Mouse (Mus musculus) adrenal gland (tissue): ENCODE measurements around the gene Ctcfl.

Experiments
- intact Hi-C: fragments of 180-260 bp; cut with DNase I; formaldehyde crosslinking; loops from one replicate; pipeline ENCODE4 v1.15.1; 2025
- long read RNA-seq, 2 experiments: library from polyadenylated mRNA; unstranded; transcript quantifications; one replicate each; pipeline ENCODE4 v2.0.0; 2020; ENCODE audit warnings: borderline replicate concordance in 1 of 2; ENCODE audit not compliant: insufficient replicate concordance in 1 of 2

Ctcfl gene
- long read RNA-seq, experiment 1, result 0 reads
- long read RNA-seq, experiment 2, result 0 reads

GRCm38 (mm10) chr2:173119023-173119944 is at the start of gene Ctcfl:
Ctcfl (minus strand) TSS chr2:173119525.
- intact Hi-C loops, result no loop called here

GRCm38 (mm10) chr2:173168411-173168851 is 49.1 kb upstream of the Ctcfl start:
- intact Hi-C loops, result no loop called here

GRCm38 (mm10) chr2:173165357-173165756 is 46.0 kb upstream of the Ctcfl start:
- intact Hi-C loops, result no loop called here

- intact Hi-C loops, result loop anchor here (1.0 to 5.0 kb wide), 2 partner anchors 19 to 58 kb away; no protein-coding TSS in a partner anchor
Measured at GRCm38 (mm10) chr2:173164946-173165345, 45.6 kb upstream of the Ctcfl start.

DNA sequence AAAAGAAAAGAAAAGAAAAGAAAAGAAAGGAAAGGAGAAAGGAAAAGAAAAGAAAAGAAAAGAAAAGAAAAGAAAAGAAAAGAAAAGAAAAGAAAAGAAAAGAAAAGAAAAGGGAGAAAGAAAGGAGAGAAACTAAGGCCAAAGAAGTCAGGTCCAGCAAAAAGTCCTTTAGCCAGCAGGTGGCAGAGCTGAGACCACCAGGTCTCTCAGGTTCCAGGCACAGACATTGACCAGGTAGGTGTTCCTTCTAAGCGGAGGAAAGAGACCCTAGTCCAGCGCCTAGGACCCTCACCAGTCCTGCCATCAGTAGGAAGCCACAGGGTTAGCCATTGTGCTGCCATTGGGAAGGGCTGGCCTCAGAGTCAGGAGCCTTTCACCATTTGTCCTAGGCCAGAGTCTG is 45.0 kb upstream of the Ctcfl start:
- intact Hi-C loops, result loop anchor here (1.0 to 5.0 kb wide), 2 partner anchors 20 to 57 kb away; no protein-coding TSS in a partner anchor

- intact Hi-C loops, result loop anchor here (5.0 kb wide), 1 partner anchor 56 kb away; no protein-coding TSS in a partner anchor
Measured at GRCm38 (mm10) chr2:173163380-173163779, 44.1 kb upstream of the Ctcfl start.

DNA sequence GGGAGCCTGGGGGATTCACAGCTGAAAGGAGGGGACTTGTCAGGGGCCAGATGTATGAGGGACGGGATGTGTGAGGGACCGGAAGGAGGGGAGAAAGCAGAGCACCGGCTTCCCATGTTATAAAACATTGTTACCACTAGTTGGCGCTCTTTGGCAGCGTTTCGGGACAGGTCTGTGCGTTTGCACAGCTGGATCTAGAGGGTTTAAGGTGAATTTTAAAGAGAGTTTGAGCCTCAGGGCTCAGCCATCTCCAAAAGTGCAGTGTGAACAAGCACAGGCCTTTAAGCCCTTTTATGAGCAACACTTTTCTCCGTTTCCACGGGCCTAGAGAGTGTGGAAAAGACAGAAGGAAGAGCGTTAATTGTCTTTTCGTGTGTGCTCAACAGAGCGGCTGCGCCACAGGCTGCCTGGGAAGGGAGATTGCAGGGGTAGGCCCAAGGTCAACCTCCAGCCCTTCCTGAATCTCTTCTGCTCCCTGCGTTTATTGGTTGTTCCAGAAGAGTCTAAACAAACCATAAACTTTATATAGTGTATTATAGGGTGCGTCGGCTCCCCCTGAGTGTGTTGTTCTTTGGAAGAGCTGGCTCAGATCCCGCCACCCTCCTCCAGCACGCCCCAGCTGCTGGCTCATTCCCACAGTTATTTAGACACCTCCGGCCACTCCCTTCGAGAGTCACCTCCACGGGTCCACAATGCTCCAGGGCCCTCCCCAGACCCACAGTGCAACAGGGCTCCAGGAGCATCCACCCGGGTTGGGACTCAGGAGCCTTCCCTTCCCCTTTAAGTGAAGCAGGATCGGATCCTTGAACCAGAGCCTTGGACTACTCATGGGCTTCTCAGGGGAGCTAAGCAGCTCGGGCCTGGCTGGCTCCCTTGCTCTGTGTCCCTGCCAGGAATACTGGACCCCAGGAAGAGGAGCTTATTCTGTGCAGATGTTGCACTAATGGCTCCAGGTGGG is 40.3 kb upstream of the Ctcfl start:
- intact Hi-C loops, result loop anchor here (5.0 kb wide), 1 partner anchor 52 kb away; no protein-coding TSS in a partner anchor

- intact Hi-C loops, result no loop called here
Measured at GRCm38 (mm10) chr2:173158390-173159055, 39.2 kb upstream of the Ctcfl start.

DNA sequence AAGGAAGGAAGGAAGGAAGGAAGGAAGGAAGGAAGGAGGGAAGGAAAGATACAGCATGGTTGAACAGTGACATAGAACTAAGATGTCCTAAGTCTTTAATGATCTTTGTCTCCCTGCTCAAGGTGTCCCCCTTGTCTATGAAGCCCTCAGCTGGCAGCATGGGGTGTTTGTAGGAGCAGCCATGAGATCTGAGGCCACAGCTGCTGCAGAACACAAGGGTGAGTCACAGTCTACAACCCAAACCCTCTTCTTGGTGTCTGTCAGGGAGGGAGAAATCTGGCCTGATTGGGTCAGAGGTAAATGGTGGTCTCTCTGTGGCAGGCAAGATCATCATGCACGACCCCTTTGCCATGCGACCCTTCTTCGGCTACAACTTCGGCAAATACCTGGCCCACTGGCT is 38.5 kb upstream of the Ctcfl start:
- intact Hi-C loops, result no loop called here

- intact Hi-C loops, result no loop called here
Measured at GRCm38 (mm10) chr2:173157376-173157775, 38.1 kb upstream of the Ctcfl start.

DNA sequence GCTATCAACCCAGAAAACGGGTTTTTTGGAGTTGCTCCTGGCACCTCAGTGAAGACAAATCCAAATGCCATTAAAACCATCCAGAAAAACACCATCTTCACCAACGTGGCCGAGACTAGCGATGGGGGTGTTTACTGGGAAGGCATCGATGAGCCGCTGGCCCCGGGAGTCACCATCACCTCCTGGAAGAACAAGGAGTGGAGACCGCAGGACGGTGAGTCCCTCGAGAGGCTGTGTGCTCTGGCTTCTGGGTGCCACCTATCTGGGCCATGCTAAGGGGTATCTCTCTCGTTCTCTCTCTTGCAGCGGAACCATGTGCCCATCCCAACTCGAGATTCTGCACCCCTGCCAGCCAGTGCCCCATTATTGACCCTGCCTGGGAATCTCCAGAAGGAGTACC is 37.6 kb upstream of the Ctcfl start:
- intact Hi-C loops, result no loop called here

GRCm38 (mm10) chr2:173155907-173156306 is 36.6 kb upstream of the Ctcfl start:
- intact Hi-C loops, result no loop called here

DNA sequence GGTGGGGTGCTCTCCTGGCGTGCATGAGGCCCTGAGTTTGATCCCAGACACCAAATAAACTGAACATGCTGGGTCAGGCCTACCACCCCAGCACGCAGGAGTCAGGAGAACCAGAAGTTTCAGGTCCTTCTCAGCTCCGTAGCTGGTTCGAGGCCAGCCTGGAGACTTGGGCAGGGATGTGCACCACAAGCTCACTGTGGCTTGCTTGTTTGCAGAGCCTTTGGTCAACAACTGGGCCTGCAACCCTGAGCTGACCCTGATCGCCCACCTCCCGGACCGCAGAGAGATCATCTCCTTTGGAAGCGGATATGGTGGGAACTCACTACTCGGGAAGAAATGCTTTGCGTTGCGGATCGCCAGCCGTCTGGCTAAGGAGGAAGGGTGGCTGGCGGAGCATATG is 35.6 kb upstream of the Ctcfl start:
- intact Hi-C loops, result no loop called here

DNA sequence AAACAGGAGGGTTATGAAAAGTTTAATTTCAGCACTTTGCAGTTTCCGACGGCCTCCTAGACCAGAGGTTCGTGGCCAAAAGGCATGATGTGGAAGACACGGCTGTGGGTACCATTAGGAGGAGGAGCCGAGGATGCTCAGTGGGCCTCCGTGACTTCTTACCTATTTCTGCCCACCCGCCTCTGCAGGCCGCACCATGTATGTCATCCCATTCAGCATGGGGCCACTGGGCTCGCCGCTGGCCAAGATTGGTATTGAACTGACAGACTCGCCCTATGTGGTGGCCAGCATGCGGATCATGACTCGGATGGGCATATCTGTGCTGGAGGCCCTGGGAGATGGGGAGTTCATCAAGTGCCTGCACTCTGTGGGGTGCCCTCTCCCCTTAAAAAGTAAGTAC is 35.2 kb upstream of the Ctcfl start:
- intact Hi-C loops, result no loop called here

DNA sequence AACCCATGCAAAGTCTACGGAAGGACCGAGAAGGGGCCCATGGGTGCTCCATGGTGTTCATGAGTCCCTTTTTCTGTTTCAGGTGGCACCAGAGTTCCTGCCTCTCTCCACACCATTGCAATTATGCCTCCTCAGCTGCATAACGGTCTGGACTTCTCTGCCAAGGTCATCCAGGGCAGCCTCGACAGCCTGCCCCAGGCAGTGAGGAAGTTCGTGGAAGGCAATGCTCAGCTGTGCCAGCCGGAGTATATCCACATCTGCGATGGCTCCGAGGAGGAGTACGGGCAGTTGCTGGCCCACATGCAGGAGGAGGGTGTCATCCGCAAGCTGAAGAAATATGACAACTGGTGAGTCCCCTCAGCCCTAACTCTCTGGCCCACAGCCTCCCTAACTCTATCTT is 33.9 kb upstream of the Ctcfl start:
- intact Hi-C loops, result no loop called here

GRCm38 (mm10) chr2:173152436-173153151 is 33.3 kb upstream of the Ctcfl start, which contains the start of gene Pck1:
Pck1 (plus strand) TSS chr2:173153048.
- intact Hi-C loops, result no loop called here

DNA sequence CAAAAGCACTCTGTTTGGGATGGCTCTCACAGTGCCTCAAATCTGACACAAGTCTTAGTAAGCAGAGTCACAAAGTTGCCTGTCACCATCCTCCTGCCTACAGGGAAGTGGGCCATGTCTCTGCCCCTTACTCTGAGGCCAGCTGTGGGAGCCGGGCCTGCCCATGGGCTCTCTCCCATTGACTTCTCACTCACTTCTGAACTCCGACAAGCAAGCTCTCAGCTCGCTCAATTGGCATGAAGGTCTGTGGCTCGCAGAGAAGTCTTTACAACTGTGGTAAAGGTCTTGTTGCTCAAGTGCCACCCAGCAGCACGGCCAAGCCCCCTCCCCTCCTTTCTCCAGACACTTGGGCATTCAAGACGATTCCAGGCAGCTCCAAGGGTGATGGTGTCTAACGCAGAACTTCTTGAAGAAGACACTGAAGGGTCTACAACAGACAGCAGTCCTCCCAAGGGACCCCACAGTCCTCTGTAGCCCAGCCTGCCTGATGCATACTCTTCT is 32.5 kb upstream of the Ctcfl start:
- intact Hi-C loops, result no loop called here

DNA sequence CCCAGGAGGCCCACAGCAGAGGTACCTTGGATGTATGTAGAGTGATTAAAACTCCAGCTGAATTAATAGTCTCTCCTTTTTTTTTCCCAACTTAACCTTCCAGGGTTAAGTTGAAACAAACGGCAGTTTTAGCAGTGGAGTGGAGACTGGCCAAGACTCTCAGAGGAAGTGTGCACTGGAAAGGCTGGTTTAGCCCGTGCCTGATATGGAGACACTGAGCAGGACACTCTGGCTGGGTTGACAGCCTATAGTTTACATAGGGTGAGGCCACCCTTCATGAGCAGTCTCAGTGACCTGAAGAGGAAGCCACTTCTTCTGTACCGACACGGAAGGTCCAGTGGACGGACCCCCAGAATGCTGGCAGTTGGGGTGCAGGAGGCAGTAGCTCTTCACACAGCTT is 32.0 kb upstream of the Ctcfl start:
- intact Hi-C loops, result no loop called here

- intact Hi-C loops, result no loop called here
Measured at GRCm38 (mm10) chr2:173148001-173148400, 28.7 kb upstream of the Ctcfl start.

DNA sequence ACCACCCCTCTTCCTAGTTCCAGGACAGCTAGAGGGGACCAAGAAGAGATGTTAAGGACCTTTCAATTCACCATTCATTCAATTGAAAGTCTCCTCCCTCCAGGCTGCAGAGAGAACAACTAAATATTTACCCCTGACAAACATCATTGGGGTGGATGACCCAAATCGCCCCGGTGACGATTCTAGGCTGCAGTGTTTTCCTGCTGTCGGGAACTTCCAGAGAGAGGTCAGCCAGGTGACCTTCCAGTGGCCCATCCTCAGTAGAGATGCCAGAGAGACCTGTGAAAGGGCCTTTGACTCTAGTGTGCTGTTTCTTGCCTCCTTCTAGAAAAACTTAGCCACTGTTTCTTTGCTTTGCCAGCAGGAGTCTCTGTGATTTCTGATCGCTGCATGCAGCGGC is 27.4 kb upstream of the Ctcfl start:
- intact Hi-C loops, result no loop called here
